Mouse (Mus musculus) ES-E14 (cell line): ENCODE measurements around the gene Cep57l1.

Experiments
- CHD2 ChIP-seq: IDR thresholded peaks from 2 replicates; pipeline ENCODE4 v1.6.1; 2014; ENCODE audit warnings: mild to moderate bottlenecking, low read depth, low read length, inconsistent platforms
- HCFC1 ChIP-seq: IDR thresholded peaks from 2 replicates; pipeline ENCODE4 v1.6.1; 2012; ENCODE audit warnings: low read length, inconsistent platforms, borderline replicate concordance; ENCODE audit not compliant: insufficient read depth
- MAFK ChIP-seq: IDR thresholded peaks from 2 replicates; pipeline ENCODE4 v1.6.1; 2014; ENCODE audit warnings: mild to moderate bottlenecking, low read depth, low read length, inconsistent platforms; ENCODE audit not compliant: insufficient read depth
- ZC3H11A ChIP-seq: IDR thresholded peaks from 2 replicates; pipeline ENCODE4 v1.6.1; 2012; ENCODE audit warnings: low read depth, mild to moderate bottlenecking, inconsistent platforms, low read length, borderline replicate concordance
- ZNF384 ChIP-seq: IDR thresholded peaks from 2 replicates; pipeline ENCODE4 v1.6.1; 2012; ENCODE audit warnings: low read depth, low read length, inconsistent platforms

GRCm38 (mm10) chr10:41834131-41834530, 24.5 kb upstream of the Cep57l1 start:
- TF ChIP-seq CHD2: no peak
- no peak for TF ChIP-seq ZNF384
- TF ChIP-seq MAFK: no peak
- TF ChIP-seq ZC3H11A: no peak
- TF ChIP-seq HCFC1: no peak
